Mouse (Mus musculus) effector memory CD4-positive, alpha-beta T cell, adult 7 months (primary cell): Measurements from ENCODE around the gene Xirp1. TPM values are rescaled to one million over a fixed set of nuclear protein-coding genes. Genes with fewer than 3 reads are reported as not detected.

Experiments
- polyA plus RNA-seq: library from polyadenylated mRNA; unstranded; fragments of 100-300 nt; shearing (Covaris generic); gene quantifications from one replicate; pipeline ENCODE4 v1.2.1, GENCODE M21; 2017

Gene Xirp1
- polyA plus RNA-seq = not detected

GRCm38 (mm10) chr9:120023086-120023811 lies at the start of gene Xirp1:
Gene Xirp1, minus strand, starts transcription at chr9:120023598.

DNA sequence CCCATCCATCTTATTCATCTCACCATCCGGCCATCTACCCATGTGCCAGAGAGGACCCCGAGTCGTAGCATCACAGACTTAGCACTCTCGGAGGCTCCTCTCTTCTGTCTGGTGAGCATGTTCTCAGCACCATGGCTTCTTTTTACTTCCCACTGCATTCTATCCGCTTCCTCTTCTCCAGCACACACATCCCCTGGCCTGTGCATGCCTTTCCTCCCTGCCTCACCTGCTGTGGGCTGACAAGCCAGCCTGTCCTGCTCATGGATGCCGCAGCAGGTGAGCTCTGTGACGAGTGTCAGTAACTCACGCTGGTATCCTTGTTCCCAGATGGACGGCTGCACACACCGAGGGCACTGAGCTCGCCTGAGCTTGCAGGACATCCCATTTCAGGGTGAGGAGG lies 46.4 kb upstream of the Xirp1 start, which contains the start of gene Cx3cr1:
TSS of gene Cx3cr1 (minus strand) at position 101 of the 400 bp plus-strand sequence.

DNA sequence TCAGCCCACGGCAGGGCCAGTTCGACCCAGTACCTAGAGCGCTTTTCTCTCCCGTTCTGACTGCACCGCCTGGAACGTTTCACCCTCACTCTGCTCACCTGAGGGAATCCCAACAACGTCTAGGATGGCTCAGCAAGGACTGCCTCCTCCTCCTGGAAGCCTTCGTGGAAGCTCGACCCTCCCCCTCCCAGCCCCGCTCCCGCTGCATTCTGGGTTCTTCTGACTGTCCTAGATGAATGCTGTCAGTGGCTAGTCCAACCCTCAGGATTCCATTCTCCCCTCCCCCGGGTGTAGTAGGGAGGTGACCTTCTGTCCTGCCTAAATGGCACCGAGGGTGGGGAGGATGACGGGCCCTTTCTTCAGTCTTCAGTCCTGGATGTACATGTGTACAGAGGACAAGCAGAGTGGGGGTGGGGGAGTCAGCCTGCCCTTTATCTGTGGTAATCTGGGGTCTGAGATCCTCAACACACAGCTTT lies 38.8 kb downstream of the Xirp1 start, which contains the start of gene Csrnp1:
TSS of gene Csrnp1 (minus strand) at position 123 of the 476 bp plus-strand sequence.

Other genes starting within 250 kb of the Xirp1 start
- 0.11 TPM for gene Scn11a, start 198.1 kb downstream of the Xirp1 start, polyA plus RNA-seq
- 58.3 TPM for gene Wdr48, start 128.7 kb downstream of the Xirp1 start, polyA plus RNA-seq
- gene Gorasp1, start 86.0 kb downstream of the Xirp1 start, polyA plus RNA-seq = 1.2 TPM
- 0.12 TPM for gene Ttc21a, start 86.0 kb downstream of the Xirp1 start, polyA plus RNA-seq
- 365 TPM for gene Csrnp1, start 38.9 kb downstream of the Xirp1 start, polyA plus RNA-seq
- gene Cx3cr1, start 46.3 kb upstream of the Xirp1 start, polyA plus RNA-seq = 1.3 TPM
- 6.7 TPM for gene Ccr8, start 68.5 kb upstream of the Xirp1 start, polyA plus RNA-seq
- 42.9 TPM for gene Slc25a38, start 86.8 kb upstream of the Xirp1 start, polyA plus RNA-seq
- gene Rpsa, start 104.1 kb upstream of the Xirp1 start, polyA plus RNA-seq = 1,578 TPM
- 0.60 TPM for gene Mobp, start 126.1 kb upstream of the Xirp1 start, polyA plus RNA-seq